Mouse (Mus musculus) layer of hippocampus, adult 9-10 months (tissue): ENCODE results near the gene Prss21.

Experiments
- DNase-seq: peaks from one replicate; pipeline ENCODE4 v3.0.0; 2022; ENCODE audit warnings: low spot score

The Prss21 gene

DNA sequence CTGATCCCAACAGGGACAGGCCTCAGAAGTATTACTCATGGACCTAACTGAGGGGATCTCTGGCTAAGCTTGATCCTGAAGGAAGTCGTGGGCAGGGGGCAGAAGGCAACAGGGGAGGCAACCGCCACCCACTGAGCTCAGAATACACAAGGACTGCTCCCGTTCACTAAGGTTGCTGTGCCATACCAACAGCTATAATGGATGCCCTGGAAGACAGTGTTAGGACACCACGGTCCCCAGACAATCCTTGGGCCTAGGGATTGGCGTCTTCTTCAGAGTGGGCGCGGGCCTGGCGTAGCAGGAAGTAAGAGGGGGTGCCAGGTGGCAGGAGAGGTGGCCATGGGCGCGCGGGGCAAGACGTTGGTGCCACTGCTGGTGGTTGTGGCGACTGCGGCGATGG is at the start of gene Prss21:
TSS of gene Prss21 (plus strand) at position 301 of the 400 bp plus-strand sequence.
- no peak for DNase-seq

GRCm38 (mm10) chr17:23818579-23818978 is 49.3 kb upstream of the Prss21 start:
- no peak for DNase-seq

GRCm38 (mm10) chr17:23819235-23819634 is 48.6 kb upstream of the Prss21 start:
- no peak for DNase-seq

DNA sequence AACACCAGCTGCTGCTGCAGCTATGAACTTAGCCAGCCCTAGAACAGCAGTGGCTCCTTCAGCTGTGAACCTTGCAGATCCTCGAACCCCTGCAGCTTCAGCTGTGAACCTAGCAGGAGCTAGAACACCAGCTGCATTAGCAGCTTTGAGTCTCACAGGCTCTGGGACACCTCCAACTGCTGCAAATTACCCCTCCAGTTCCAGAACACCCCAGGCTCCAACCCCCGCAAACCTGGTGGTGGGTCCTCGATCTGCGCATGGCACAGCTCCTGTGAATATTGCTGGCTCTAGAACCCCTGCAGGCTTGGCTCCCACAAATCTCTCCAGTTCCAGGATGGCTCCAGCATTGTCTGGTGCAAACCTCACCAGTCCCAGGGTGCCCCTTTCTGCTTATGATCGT is 47.1 kb upstream of the Prss21 start:
- DNase-seq, result no peak

- DNase-seq, result no peak
Observed at GRCm38 (mm10) chr17:23822094-23822493, 45.8 kb upstream of the Prss21 start.

DNA sequence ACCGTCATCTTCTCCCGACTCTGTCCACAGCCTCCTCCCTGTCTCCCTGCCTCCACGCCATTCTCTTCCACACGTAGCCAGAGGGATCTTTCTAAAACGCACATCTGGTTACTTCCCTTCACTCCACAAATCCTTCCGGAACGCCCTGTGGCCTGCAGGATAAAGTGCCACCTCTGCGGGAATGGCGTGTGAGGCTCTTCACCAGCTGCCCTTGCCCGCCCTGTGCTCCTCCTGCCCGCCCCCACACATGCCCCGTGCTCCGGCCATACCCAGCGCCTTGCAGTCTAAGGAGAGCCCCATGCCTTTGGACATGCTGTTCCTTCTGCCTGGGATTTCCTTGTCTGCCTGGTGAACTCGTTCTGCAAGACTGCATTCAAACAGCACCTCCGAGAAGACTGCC is 44.8 kb upstream of the Prss21 start:
- no peak for DNase-seq

DNA sequence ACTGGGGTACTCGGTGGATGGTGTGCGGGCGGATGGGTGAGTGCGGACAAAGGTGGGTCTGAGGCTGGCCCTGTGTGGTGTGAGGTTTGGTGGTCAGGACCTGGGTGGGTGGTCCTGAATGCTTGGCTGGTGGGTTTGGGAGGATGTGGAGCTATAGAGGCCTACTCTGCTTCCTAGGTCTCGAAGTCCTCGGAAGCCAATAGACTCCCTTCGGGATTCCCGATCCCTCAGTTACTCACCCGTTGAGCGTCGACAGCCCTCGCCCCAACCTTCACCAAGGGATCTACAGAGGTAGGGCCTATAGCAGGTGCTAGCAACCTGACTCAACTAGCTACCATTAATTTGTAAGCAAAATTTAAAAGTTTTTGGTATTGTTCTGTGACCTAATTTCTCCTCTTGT is 44.2 kb upstream of the Prss21 start:
- DNase-seq, result no peak

- DNase-seq, result no peak
Observed at GRCm38 (mm10) chr17:23825591-23825990, 42.3 kb upstream of the Prss21 start.

- no peak for DNase-seq
Observed at GRCm38 (mm10) chr17:23828271-23829001, 39.4 kb upstream of the Prss21 start.

DNA sequence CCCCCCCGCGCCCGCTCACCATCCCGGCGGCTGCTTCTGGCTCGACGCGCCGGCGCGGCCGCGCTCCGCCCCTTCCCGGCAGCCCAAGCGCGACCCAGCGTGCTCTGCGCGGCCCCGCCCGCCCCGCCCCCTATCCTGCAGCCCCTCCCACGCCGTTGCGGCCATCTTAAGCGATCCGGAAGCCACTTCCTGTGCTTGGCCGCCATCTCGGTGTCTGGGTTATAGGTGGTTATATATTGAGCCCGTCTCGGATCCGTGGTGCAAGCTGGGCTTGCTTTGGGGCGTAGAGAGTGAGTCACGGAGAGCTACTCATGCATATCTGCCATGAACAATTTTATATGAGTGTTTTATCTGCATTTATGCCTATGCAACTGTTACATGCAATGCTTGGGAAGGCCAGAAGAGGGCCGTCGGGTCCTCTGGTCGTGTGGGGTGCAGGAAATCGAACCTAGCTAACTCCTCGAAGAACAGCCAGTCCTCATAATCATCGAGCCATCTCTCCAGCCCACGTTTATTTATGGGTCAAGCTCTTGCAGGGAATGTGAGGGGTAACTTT is 38.7 kb upstream of the Prss21 start, which contains the start of gene Elob:
TSS of gene Elob (minus strand) at position 73 of the 556 bp plus-strand sequence.
- DNase-seq, result peak; percentile 83

DNA sequence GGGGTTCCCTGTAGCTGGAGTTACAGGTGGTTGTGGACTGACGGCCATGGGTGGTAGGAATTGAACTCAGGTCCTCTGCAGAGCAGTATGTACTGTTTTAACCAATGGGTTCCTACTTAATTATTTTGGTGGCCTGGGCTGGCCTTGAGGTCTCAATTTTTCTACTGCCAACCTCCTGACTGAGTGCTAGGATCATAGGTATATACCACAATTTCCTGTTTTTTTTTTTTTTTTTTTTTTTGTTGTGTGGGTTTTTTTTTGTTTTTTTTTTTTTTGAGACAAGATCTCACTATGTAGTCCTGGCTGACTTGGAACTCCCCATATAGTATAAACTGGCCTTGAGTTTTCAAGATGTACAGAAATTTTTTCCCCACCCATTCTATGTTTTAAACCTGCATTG is 36.7 kb upstream of the Prss21 start:
- DNase-seq, result no peak

- DNase-seq, result no peak
Observed at GRCm38 (mm10) chr17:23836006-23836575, 31.8 kb upstream of the Prss21 start, which contains the start of gene Prss33. Prss33 (minus strand) TSS chr17:23836056.

- DNase-seq, result peak; percentile 66
Observed at GRCm38 (mm10) chr17:23841145-23841544, 26.7 kb upstream of the Prss21 start.

DNA sequence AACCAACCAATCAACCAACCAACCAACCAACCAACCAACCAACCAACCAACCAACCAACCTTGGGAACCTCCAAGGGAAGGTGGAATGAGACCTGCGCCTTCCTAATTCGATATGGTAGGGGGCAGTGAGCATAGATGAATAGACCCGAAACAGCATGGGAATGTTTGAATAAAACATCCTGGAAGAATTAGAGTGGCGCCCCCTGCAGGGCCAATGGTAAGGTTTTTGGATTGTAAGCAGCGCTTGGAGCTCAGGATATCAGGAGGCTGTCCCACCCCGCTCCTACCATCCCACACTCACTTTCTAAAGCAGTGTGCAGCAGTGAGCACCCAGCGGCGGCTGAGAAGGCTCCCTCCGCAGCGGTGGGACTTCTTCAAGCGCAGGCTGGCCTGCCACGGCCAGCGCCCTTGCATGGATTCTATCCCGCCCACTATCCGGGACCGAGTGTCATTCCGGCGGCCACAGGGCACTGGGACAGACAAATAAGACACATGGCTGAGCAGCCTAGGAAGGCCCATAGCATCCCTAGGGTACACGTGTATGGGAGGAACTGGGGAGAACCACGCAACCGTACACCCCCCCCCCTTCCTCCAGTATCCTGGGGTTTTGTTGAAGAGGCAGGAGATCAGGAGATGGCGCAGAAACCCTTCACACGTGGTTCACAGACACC is 24.6 kb upstream of the Prss21 start:
- no peak for DNase-seq

GRCm38 (mm10) chr17:23843812-23844273 is 24.0 kb upstream of the Prss21 start, which contains the start of the genes Prss32 and Prss41:
Prss32 (plus strand) TSS chr17:23843855.
Prss41 (minus strand) TSS chr17:23844172.
- no peak for DNase-seq

GRCm38 (mm10) chr17:23850028-23850427 is 17.8 kb upstream of the Prss21 start:
- no peak for DNase-seq

DNA sequence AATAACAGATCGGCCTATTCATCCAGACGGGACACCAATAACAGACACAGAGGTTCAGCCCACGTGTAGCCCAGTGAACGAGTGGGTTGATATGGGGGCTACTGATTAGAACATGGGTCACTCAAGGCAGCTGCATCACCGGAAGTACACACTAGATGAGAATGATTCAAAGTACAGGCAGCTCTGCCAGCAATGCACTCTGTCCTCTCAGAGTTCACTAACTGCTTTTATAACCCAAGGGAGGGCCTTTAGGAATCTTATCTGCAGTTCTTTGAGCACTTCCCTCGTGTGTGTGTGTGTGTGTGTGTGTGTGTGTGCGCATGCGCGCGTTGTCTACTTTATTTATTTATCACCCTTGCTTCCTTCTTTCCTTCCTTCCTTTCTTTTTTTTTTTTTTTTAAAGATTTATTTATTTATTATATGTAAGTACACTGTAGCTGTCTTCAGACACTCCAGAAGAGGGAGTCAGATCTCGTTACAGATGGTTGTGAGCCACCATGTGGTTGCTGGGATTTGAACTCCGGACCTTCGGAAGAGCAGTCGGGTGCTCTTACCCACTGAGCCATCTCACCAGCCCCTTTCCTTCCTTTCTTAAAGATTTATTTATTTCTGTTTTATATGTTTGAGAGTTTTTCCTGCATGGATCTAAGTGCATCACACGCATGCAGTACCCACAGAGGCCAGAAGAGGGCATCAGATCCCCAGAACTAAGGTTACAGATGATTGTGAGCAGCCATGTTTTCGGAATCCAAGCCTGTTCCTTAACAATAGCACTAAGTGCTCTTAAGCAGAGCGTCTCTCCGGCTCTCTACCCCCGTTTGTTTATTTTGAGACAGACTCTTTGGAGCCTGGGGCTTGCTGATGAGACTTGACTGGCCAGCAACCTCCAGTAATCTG is 16.8 kb upstream of the Prss21 start:
- DNase-seq, result peak; percentile 65

DNA sequence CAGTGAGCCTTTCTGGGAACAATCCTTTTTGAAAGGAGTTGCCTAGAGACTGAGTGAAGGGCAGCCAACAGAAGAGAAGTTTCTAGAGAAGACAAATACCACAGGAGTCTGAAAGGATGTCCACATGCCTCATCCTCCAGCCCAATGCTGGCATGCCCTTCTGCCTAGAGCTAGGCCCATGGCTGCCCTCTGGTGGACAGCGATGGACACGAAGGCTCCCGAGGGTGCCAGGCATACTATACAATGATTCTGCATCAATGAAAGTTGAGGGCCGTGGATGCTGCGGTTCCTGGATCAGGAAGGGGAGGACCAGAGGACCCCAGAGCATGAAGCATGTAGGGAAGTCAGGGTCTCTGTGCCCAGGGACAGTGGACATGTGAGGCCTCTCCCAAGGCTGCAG is 14.6 kb upstream of the Prss21 start:
- DNase-seq, result no peak

DNA sequence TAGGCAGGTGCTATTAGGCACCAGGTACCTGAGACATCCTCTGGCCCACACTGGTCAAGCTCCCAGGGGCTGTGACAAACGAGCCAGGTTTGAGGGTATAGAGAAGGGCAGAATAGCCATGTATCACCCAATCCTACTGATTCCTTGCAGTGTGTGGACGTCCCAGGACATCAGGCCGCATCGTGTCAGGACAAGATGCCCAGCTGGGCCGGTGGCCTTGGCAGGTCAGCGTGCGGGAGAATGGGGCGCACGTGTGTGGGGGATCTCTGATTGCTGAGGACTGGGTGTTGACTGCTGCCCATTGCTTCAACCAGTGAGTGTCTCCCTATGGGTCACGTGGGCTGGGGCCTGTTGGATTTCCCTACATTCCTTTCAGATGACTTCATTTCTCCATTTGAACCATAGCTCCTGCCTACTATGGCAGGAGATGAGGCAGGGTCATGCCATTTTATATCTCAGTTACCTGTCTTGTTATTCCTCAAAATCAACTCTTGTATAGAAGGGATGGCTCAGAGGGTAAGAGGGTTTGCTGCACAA is 13.6 kb upstream of the Prss21 start:
- DNase-seq, result no peak

DNA sequence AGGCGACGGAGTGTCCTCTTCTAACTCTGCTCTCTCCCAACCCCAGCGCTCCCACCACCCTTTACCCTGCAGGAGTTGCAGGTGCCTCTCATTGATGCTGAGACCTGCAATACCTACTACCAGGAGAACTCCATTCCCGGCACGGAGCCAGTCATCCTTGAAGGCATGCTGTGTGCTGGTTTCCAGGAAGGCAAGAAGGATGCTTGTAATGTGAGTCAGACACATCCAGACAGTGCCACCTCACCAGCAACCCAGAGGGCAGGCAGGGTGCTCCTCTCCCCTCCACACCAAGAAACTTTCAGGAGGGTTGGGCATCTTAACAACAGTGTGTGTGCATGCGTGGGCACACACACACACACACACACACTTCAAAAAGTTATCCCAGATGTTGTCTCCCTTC is 10.7 kb upstream of the Prss21 start:
- no peak for DNase-seq

DNA sequence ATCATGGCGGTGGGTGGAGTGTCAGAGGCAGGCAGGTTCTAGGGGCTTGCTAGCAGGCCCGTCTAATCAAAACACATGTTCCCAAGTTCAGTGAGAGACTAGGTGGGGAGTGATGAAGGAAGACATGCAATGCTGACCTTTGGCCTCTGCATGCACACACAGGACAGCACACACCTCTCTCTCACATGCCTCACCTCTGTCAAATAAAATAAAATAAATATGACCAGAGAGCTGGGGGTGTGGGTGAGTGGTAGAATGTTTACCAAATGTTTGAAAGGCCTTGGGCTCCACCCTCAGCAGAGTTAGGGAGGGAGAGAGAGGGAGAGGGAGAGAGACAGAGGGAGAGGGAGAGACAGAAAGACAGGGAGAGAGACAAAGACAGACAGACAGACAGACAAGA is 9.9 kb upstream of the Prss21 start:
- no peak for DNase-seq
